Mouse (Mus musculus): ENCODE data around the gene Ppfia1. TPM values are rescaled to one million over a fixed set of nuclear protein-coding genes. Genes with fewer than 3 reads are reported as not detected.

Gene Ppfia1
- total RNA-seq, 2 experiments from 2014 or later: 38.2 to 43.0 TPM

DNA sequence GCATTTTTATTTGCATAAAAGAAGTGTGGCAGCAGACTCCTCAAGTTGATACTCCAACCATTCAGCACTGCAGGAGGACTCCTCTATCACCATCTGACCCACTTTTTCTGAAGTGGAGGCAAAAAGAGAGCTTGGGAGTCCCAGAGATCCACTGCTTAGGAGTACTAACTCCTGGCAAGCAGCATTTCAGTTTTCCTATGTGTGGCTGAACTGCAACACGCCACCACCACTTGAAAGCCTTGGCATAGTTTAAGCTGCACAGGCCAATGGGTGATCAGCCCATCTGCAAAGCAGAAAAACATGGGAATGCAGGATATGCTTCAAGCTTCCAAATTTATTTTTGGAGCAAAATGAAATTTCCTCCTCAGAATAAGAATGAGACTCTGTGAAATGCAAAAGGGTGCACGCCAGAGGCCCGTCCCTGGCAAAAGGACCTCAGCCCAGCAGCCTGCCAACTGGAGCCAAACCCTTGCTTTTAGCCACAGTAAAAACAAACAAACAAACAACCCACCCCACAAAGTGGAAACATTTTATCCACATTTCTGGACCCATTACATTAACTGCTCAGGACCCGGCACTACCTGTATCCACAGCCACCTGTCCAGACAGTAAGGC lies 15.4 kb downstream of the Ppfia1 start:
- no peak overlapping the region; the same call in 1 of the 2 replicates for H3K4me3 ChIP-seq
- DNase-seq (ENCODE audit: low spot score in 2 of 2): peak in 1 of 2 experiments; percentile 16
- peak overlapping the region; percentile 49; the same call in 1 of the 2 replicates for H3K27ac ChIP-seq
- no peak for TF ChIP-seq CTCF (conservative IDR thresholded peaks at IDR 0.05)

DNA sequence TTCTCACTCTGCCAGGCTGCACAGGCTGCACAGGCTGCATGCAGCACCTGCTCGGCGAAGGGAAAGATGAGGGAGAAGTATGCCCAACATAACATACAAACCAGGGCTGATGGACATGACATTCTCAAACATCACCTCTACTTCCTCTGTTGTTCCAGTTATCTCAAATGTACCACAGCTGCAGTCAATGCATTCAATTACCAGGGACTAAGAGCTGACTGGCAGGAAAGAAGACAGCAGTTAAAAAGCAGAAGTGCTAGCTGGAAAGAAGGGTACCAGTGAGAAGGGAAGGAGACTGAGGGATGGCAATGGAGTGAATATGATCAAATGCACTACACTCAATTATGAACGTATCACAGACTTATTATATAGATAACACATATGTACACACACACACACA lies 17.2 kb downstream of the Ppfia1 start:
- H3K4me3 ChIP-seq: no peak overlapping the region
- H3K27ac ChIP-seq: no peak overlapping the region
- no peak for TF ChIP-seq CTCF (conservative IDR thresholded peaks at IDR 0.05)

DNA sequence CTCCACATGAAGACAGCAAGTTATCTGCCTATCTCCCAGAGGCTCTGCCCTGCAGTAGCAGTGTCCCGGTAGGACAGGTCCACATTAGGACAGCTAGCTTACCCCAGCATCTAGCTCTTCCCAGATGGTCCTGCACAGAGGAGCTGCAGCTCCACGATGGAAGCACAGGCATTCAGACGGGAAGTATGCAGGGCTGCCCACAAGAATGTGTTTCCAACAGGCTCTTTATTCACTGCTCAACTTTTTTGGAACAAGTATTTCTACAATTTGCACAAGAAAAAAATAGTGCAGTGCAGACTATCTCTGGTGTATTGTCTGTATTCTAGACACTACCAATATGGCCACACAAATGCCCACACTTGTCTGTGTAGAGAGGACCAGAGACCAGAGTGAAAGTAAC lies 18.8 kb downstream of the Ppfia1 start:
- no peak for TF ChIP-seq CTCF (conservative IDR thresholded peaks at IDR 0.05)
- Histone ChIP-seq H3K27ac (no peak overlapping the region), H3K4me3 (no peak overlapping the region)
- no peak for DNase-seq (ENCODE audit: low spot score in 2 of 2)

More for the DNA sequence above, 17.2 kb downstream of the Ppfia1 start:
- no peak for DNase-seq (ENCODE audit: low spot score in 2 of 2)

DNA sequence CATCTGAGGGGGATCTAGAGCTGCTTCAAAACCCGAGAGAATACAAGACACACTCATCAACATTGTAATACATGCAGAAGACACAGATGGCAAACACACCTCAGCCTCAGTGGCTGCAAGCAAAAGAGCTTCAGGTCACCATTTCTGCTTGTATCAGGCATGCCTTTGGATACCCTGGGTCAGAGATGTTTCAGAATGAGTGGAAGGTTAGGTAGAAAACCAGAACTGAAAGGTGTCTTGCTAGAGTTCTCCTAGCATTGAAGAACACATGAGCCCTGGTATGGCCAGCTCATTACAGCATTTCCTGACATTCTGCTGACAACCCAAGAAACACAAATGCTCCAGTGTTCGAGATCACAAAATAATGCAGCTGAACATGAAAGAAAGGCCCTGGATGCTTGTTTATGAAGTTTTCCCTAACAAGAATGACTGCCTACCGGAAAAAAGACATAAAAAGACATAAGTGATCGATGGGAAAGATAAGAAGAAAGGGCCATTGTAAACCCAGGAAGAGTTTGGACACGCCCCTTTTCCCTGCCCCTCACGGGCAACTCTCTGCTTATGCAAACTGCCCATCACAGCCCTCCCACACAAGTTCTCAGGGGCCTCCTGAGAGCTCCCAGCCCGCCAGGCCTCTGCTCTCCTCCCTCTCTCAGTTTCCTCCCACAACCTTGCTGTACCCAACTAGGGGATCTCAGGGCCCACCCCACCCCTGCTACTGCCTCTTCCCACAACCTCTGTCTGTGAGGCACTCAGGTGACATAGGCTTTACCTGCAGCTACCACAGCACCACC lies 21.7 kb downstream of the Ppfia1 start:
- TF ChIP-seq CTCF (conservative IDR thresholded peaks at IDR 0.05): no peak
- Histone ChIP-seq H3K4me3 (no peak overlapping the region), H3K27ac (no peak overlapping the region)
- no peak for DNase-seq (ENCODE audit: low spot score in 2 of 2)

DNA sequence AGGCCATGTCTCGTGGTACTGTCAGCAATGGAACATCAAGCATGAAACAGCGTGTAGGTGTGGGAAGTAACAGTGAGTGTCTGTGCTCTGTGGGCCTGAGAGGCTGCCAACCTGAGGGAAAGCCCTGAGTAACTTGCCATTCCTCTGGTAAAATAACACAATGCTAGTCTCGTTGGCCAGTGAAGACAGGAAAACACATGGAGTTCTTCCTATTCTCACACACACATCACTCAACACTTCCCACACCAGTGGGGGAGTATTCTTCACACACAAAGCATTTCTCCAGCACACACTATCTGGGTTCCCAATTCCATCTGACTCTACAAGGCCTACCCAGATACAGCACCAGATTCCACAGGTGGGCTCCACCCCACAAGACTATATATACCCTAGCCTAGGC lies 23.7 kb downstream of the Ppfia1 start:
- DNase-seq (ENCODE audit: low spot score in 2 of 2): no peak
- TF ChIP-seq CTCF (conservative IDR thresholded peaks at IDR 0.05): no peak
- Histone ChIP-seq H3K4me3 (no peak overlapping the region), H3K27ac (no peak overlapping the region)

DNA sequence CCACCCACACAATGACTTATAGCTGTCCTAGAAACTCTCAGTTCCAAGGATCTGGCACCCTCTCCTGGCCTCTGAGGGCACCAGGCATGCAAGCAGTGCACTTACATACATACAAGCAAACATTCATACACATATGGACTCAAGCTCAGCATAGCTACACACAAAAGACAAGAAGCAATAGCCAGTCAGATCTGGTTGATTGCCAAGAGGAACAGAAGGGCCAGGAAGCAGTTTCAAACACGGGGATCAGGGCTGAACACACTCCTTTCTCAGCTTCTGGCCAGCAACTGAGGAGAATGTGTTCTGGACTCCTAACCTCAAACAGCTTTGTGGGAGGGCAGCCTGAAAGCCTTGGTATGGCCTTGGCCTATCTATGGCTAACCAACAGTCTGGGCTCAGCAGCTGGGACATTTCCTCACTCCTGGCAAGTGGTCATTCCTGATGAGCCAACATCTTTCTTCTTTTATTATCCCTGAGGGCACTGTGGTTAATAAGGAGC lies 25.8 kb downstream of the Ppfia1 start:
- TF ChIP-seq CTCF (conservative IDR thresholded peaks at IDR 0.05): peak; percentile 50
- Histone ChIP-seq H3K4me3 (no peak overlapping the region), H3K27ac (no peak overlapping the region)
- DNase-seq (ENCODE audit: low spot score in 2 of 2): no peak

DNA sequence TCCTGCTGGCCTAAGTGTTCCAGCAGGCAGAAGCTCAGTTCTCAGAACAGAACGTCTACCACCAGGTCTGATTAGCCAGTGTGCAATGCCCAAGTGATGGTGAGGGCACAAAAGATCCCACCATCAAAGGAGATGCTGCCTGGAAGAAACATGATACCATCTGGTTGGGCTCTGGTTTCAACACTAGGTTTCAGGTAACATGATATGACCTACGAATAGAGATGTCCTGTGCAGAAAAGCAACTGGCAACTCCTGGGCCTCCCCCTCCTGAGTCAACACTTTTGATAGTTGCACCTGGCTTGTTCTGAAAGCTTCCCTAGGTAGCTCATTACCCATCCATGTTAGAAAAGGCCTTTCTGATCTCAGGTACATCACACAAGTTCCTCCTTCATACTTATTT lies 26.9 kb downstream of the Ppfia1 start:
- TF ChIP-seq CTCF (conservative IDR thresholded peaks at IDR 0.05): no peak
- no peak overlapping the region for H3K4me3 ChIP-seq
- no peak overlapping the region for H3K27ac ChIP-seq
- no peak for DNase-seq (ENCODE audit: low spot score in 2 of 2)

DNA sequence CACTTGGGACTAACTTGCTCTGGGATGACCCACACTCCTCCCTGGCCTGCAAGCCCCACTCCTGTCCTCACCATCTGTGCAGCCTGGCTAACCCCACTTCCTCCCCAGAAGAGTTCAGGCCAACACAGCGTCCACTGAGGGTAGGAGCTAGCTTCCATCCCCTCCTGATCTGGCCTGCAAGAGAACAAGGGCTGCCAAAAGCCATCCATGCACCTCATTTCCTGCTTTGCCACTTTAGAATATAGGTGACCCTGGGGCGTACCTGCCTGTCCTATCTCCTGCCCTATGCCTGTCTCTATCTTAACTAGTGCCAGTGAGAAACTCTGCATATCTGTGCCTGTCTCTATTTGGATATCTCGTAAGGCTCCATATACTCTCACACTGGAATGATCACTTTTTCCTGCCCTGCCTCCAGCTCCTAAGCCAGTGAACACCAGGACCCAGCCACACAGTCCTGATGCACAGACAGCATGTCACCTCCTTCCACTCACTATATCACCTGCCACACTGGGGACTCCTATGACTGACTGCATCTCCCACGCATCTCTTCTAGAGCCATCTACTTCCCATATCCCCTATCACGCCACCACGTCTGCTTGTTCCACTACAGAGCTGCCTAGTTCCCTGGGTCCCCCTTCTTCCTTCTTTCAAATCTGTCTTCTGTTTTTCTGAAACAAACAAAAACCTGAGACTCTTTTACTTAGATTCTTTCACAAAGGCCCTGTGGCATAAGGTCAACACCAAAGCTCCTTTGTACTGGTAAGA lies 28.9 kb downstream of the Ppfia1 start:
- DNase-seq (ENCODE audit: low spot score in 2 of 2): no peak
- Histone ChIP-seq H3K4me3 (no peak overlapping the region), H3K27ac (no peak overlapping the region)
- no peak for TF ChIP-seq CTCF (conservative IDR thresholded peaks at IDR 0.05)

DNA sequence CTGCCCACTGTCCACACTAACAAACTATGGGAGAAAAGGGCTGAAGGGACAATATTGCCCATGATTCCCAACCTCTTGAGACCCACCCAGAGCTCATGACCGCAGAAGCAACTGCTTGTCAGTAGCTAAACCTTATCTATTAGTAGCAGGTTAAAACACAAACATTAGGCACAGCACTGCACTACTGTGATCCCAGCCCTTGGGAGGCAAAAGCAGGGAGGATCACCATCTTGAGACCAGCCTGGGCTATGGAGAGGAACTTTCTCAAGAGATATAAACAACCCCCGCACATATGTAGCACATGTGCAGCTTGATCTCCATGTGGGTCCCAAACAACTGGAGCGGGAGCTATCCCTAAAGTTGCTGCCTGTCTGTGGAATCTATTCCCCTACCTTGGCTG lies 30.1 kb downstream of the Ppfia1 start:
- Histone ChIP-seq H3K27ac (no peak overlapping the region), H3K4me3 (no peak overlapping the region)
- no peak for DNase-seq (ENCODE audit: low spot score in 2 of 2)
- no peak for TF ChIP-seq CTCF (conservative IDR thresholded peaks at IDR 0.05)

DNA sequence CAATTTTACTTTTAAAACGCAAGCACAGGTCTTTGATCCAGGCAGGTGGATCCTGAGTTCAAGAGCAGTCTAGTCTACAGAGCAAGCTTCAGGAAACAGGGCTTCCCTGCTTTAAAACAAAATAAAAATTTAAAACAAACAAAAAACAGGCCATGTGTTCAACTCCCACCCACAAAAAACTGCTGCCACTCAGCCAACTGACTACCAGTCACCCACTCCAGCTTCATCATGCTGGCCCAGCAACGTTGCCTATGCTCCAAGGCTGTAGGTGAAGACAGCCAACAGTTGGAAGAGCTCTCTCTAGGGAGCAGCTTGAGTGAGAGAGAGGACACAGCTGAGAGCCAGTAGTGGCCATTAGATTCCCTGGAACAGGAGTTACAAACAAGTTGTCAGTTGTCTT lies 31.6 kb downstream of the Ppfia1 start:
- Histone ChIP-seq H3K27ac (no peak overlapping the region), H3K4me3 (no peak overlapping the region)
- TF ChIP-seq CTCF (conservative IDR thresholded peaks at IDR 0.05): no peak
- DNase-seq (ENCODE audit: low spot score in 2 of 2): peak; percentile 32 to 36

DNA sequence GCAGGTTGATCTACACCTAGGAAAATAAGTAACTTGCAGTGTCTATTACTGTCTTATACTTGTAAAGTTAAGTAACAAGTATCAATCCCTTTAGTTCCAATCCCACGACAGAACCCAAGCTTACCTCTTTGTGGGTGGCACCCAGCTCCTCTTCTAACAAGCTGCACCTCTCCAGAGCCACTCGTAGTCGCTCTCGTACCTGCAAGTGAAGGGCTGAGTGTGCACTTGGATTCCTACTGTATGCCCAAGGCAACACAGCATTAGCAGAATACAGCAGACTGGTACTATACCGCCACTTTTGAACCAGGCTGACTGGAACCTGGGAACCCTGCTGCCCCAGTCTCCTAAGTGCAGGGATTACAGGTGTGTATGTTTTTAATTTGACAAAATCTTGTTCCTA lies 33.7 kb downstream of the Ppfia1 start:
- no peak for TF ChIP-seq CTCF (conservative IDR thresholded peaks at IDR 0.05)
- H3K27ac ChIP-seq: no peak overlapping the region
- no peak for DNase-seq (ENCODE audit: low spot score in 2 of 2)
- no peak overlapping the region for H3K4me3 ChIP-seq

DNA sequence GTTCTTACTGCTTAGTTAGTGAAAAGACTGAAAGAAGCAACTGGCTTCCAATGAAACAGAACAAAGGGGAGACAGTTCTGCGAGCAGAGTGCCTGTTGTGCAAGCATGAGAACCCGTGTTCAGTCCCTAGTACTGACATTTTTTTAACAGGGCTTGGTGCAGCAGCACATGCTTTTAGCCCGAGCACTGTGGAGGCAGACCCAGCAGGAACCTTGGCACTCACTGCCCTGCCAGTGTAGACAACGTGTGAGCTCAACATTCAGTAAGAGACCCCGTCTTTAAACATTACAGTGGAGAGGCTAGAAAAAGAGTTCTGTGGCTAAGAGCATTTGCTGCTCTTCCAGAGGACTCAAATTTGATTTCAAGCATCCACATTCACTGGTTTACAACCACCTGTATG lies 36.8 kb downstream of the Ppfia1 start:
- no peak for DNase-seq (ENCODE audit: low spot score in 2 of 2)
- Histone ChIP-seq H3K27ac (no peak overlapping the region), H3K4me3 (no peak overlapping the region)
- TF ChIP-seq CTCF (conservative IDR thresholded peaks at IDR 0.05): no peak

DNA sequence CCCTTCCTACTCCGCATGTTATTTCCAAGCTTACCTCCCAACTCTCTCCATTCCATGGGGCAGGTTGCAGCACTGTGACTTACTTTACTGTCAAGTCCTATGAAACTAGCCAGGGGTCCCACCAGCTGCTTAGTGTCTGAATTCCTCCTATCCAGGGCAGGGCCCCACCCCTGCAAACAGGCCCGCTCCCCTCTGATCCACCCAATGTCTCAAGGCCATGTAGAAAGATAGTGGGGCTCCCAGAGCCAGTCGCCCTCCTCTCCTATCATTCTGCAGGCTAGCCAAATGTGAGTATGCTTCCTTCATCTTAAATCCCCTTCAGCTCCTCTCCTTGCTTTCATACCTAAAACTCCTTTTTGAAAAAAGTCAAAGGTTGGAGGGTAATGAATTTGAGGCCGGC lies 44.4 kb downstream of the Ppfia1 start:
- Histone ChIP-seq H3K27ac (no peak overlapping the region), H3K4me3 (no peak overlapping the region)
- no peak for TF ChIP-seq CTCF (conservative IDR thresholded peaks at IDR 0.05)
- no peak for DNase-seq (ENCODE audit: low spot score in 2 of 2)
